Mouse (Mus musculus) heart, embryonic 15.5 days (tissue): ENCODE measurements around the gene Serf2. TPM values are rescaled to one million over a fixed set of nuclear protein-coding genes. Genes with fewer than 3 reads are reported as not detected.

ENCODE experiments used
- ATAC-seq: fragments of 200-750 bp; cut with Nextera tagmentation; replicated peaks from 2 replicates; pipeline ENCODE4 v1.8.0; 2017; ENCODE audit warnings: low read depth, moderate TSS enrichment; ENCODE audit not compliant: insufficient number of reproducible peaks, insufficient read depth, low FRiP score
- H3K27ac ChIP-seq: fragments of 300-500 bp; sonication (generic); 2 replicates; pipeline ENCODE4 v1.5.1; 2015; ENCODE audit warnings: mild to moderate bottlenecking, inconsistent platforms
- H3K27me3 ChIP-seq: fragments of 300-500 bp; sonication (generic); 2 replicates; pipeline ENCODE4 v1.6.1; 2015; ENCODE audit warnings: inconsistent platforms
- H3K36me3 ChIP-seq: fragments of 300-500 bp; sonication (generic); 2 replicates; pipeline ENCODE4 v1.6.1; 2015; ENCODE audit warnings: mild to moderate bottlenecking, inconsistent platforms
- H3K4me1 ChIP-seq: fragments of 300-500 bp; sonication (generic); replicated peaks from 2 replicates; pipeline ENCODE4 v1.6.1; 2015; ENCODE audit warnings: inconsistent platforms
- H3K4me2 ChIP-seq: fragments of 300-500 bp; sonication (generic); 2 replicates; pipeline ENCODE4 v1.6.1; 2015; ENCODE audit warnings: inconsistent platforms, mild to moderate bottlenecking, moderate library complexity
- H3K4me3 ChIP-seq: fragments of 300-500 bp; sonication (generic); 2 replicates; pipeline ENCODE4 v1.5.1; 2015; ENCODE audit warnings: mild to moderate bottlenecking, inconsistent platforms
- H3K9ac ChIP-seq: fragments of 300-500 bp; sonication (generic); 2 replicates; pipeline ENCODE4 v1.6.1; 2015; ENCODE audit warnings: mild to moderate bottlenecking, inconsistent platforms
- H3K9me3 ChIP-seq: fragments of 300-500 bp; sonication (generic); replicated peaks from 2 replicates; pipeline ENCODE4 v1.6.1; 2016; ENCODE audit warnings: inconsistent platforms
- WGBS: fragments of 180-500 bp; shearing (Covaris S2); methylation state at CpG from one replicate; pipeline ENCODE4 v1.1.7; 2015; ENCODE audit warnings: mixed read lengths; 5-methylcytosine and 5-hydroxymethylcytosine counted together
- microRNA-seq: library from miRNA; unstranded; fragments of <30 nt; microRNA quantifications from one replicate; pipeline ENCODE4, GENCODE M21; 2016
- polyA plus RNA-seq: library from polyadenylated mRNA; unstranded; fragments of >200 nt; fragmentation: Nextera tagmentation; extraction: Ambion mirVana; gene quantifications from 2 replicates; pipeline ENCODE4 v1.2.1, GENCODE M21; 2015

The Serf2 gene
- polyA plus RNA-seq, 1 experiment from 2014 or later: 549 TPM

DNA sequence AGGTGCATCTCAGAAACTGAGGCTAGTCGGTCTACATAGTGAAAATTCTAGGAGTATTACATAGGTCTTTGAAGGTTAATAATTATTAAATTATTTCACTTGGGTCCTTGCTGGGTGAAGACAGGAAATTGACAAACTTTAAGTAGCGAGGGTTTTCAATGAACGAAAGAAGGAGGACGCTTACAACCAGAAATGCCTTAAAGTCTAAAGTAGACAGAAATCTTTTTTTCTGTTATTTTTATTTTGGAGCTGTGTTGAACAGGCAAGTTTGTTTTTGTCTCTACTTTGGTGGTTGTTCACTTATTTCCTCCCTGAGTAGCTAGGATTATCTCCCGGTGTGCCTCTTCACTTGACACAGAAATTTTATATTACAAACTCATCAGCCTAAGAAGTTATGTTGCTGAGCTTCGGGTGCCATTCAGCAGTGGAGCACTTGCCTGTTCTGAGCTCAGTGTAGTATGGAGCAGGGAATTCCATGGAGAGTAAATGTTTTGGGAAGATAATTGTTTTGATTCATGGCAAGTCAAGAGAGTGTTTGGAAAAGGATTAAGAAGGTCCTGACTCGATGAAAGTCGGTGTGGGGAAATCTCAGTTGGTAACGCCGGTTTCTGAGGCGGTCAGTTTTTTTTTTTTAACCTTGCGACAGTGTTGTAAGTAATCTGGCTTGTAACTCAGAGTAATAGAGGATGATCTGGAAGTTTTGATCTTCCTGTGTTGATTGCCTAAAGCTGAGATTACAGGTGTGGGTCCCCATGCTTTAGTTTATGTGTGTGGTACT is 58.4 kb downstream of the Serf2 start:
- peaks cover 14% of the 10 kb centered on the region for H3K36me3 ChIP-seq
- no peaks in the 10 kb centered on the region for H3K9me3 ChIP-seq
- H3K4me2 ChIP-seq: peak overlapping the region; percentile 78
- H3K27ac ChIP-seq: no peak overlapping the region
- H3K4me3 ChIP-seq: peak overlapping the region; percentile 71
- 15% methylated on average over 12 of the region's 12 CpGs for WGBS
- ATAC-seq: no peak
- H3K27me3 ChIP-seq: no peaks in the 10 kb centered on the region
- H3K9ac ChIP-seq: peak overlapping the region; percentile 79
- H3K4me1 ChIP-seq: peaks cover 16% of the 10 kb centered on the region

Small RNA genes lying within 50 kb of the gene (microRNA-seq; reads per million reads assigned to microRNA genes)
- not detected for gene Gm22953

Other genes with a start within 250 kb of the Serf2 start
- 43.6 and 45.5 TPM in 2 replicates for gene Trp53bp1, start 177.8 kb upstream of the Serf2 start, polyA plus RNA-seq
- 3.5 and 4.8 TPM in 2 replicates for gene Map1a, start 159.6 kb upstream of the Serf2 start, polyA plus RNA-seq
- gene Ppip5k1, start 93.8 kb upstream of the Serf2 start, polyA plus RNA-seq: 11.3 and 12.6 TPM in 2 replicates
- gene Ckmt1, start 91.5 kb upstream of the Serf2 start, polyA plus RNA-seq: 0.88 and 2.4 TPM in 2 replicates
- not detected in 2 replicates for gene Strc, start 62.0 kb upstream of the Serf2 start, polyA plus RNA-seq
- gene Pdia3, start 35.4 kb upstream of the Serf2 start, polyA plus RNA-seq: 441 and 490 TPM in 2 replicates
- 2.0 and 2.5 TPM in 2 replicates for gene Catsper2, start 35.4 kb upstream of the Serf2 start, polyA plus RNA-seq
- gene Ell3, start 4.9 kb upstream of the Serf2 start, polyA plus RNA-seq: 1.00 and 1.6 TPM in 2 replicates
- 85.3 and 101 TPM in 2 replicates for gene Hypk, start 4.1 kb downstream of the Serf2 start, polyA plus RNA-seq
- gene Serinc4, start 7.6 kb downstream of the Serf2 start, polyA plus RNA-seq: 0.13 and 0.19 TPM in 2 replicates
- gene Mfap1b, start 24.9 kb downstream of the Serf2 start, polyA plus RNA-seq: 39.7 and 42.1 TPM in 2 replicates
- 18.4 and 21.5 TPM in 2 replicates for gene Mfap1a, start 57.5 kb downstream of the Serf2 start, polyA plus RNA-seq
- 6.7 TPM in 2 replicates for gene Wdr76, start 57.5 kb downstream of the Serf2 start, polyA plus RNA-seq